Mouse (Mus musculus): ENCODE measurements around the gene Ccdc88c. TPM values are rescaled to one million over a fixed set of nuclear protein-coding genes. Genes with fewer than 3 reads are reported as not detected.

Gene Ccdc88c
- polyA plus RNA-seq, 1 experiment, result 6.1 TPM

DNA sequence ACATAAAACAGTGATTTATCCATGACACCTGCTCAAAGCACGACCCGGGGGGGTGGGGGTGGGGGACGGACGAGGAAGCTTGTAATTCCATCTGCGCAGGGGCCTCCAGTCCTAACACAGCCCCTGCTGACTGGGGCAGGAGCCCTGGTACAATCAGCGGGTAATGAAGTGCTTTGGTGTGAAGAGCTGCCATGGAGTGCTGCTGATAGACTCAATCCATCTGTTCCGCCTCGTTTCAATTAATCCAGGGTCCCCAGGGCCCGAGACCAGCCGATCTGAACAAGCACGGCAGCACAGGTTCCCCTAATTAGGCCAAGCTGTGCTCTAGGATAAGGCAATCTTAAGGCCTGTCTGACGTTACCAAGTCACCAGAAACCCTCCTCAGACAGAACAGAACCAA, 38.6 kb downstream of the Ccdc88c start:
- peaks cover 30% of the 10 kb centered on the region for H3K79me2 ChIP-seq (ENCODE audit: control insufficient read depth, insufficient read depth)
- no peak overlapping the region for H3ac ChIP-seq (ENCODE audit: control insufficient read depth, insufficient read length, low read depth)
- no peaks in the 10 kb centered on the region for H3K36me3 ChIP-seq (ENCODE audit: control insufficient read depth, insufficient read depth)
- H3K4me3 ChIP-seq (ENCODE audit: insufficient read depth, poor library complexity, severe bottlenecking), result no peak overlapping the region
- peaks cover 9% of the 10 kb centered on the region for H3K79me3 ChIP-seq (ENCODE audit: low read depth)
- H3K27me3 ChIP-seq (ENCODE audit: control insufficient read depth, insufficient read depth, insufficient read length), result no peaks in the 10 kb centered on the region
- TF ChIP-seq CTCF (IDR thresholded peaks at IDR 0.05; ENCODE audit: control insufficient read depth, insufficient read depth, insufficient read length), result no peak
- TF ChIP-seq USF1 (IDR thresholded peaks at IDR 0.05; ENCODE audit: low read depth), result no peak
- TF ChIP-seq MAX (IDR thresholded peaks at IDR 0.05), result no peak
- no peak for TF ChIP-seq MYOG (IDR thresholded peaks at IDR 0.05; ENCODE audit: control insufficient read depth, extremely low read depth, insufficient read length)
- TF ChIP-seq CEBPB (IDR thresholded peaks at IDR 0.05; ENCODE audit: low read depth), result no peak
- no peak for TF ChIP-seq MYOD1 (IDR thresholded peaks at IDR 0.05; ENCODE audit: control insufficient read depth, insufficient read length, low read depth)
- no peak for TF ChIP-seq FOSL1 (IDR thresholded peaks at IDR 0.05; ENCODE audit: insufficient read depth, low read length, poor library complexity, severe bottlenecking)

GRCm38 (mm10) chr12:100989780-100990288, 39.0 kb downstream of the Ccdc88c start:
- H3K79me2 ChIP-seq (ENCODE audit: control insufficient read depth, insufficient read depth), result peaks cover 30% of the 10 kb centered on the region
- H3K27me3 ChIP-seq (ENCODE audit: control insufficient read depth, insufficient read depth, insufficient read length), result no peaks in the 10 kb centered on the region
- H3K79me3 ChIP-seq (ENCODE audit: low read depth), result peaks cover 9% of the 10 kb centered on the region
- no peak overlapping the region for H3ac ChIP-seq (ENCODE audit: control insufficient read depth, insufficient read length, low read depth)
- TF ChIP-seq CTCF (IDR thresholded peaks at IDR 0.05; ENCODE audit: control insufficient read depth, insufficient read depth, insufficient read length) (no peak), MYOG (IDR thresholded peaks at IDR 0.05; ENCODE audit: control insufficient read depth, extremely low read depth, insufficient read length) (no peak), USF1 (IDR thresholded peaks at IDR 0.05; ENCODE audit: low read depth) (no peak), MAX (IDR thresholded peaks at IDR 0.05) (no peak), FOSL1 (IDR thresholded peaks at IDR 0.05; ENCODE audit: insufficient read depth, low read length, poor library complexity, severe bottlenecking) (no peak), MYOD1 (IDR thresholded peaks at IDR 0.05; ENCODE audit: control insufficient read depth, insufficient read length, low read depth) (no peak), CEBPB (IDR thresholded peaks at IDR 0.05; ENCODE audit: low read depth) (no peak)
- H3K4me3 ChIP-seq (ENCODE audit: insufficient read depth, poor library complexity, severe bottlenecking), result no peak overlapping the region
- H3K36me3 ChIP-seq (ENCODE audit: control insufficient read depth, insufficient read depth), result no peaks in the 10 kb centered on the region

GRCm38 (mm10) chr12:100988324-100989130, 40.3 kb downstream of the Ccdc88c start:
- Histone ChIP-seq H3K27me3 (ENCODE audit: control insufficient read depth, insufficient read depth, insufficient read length) (no peaks in the 10 kb centered on the region), H3ac (ENCODE audit: control insufficient read depth, insufficient read length, low read depth) (no peak overlapping the region)

GRCm38 (mm10) chr12:100986423-100986822, 42.4 kb downstream of the Ccdc88c start:
- H3K4me3 ChIP-seq (ENCODE audit: insufficient read depth, poor library complexity, severe bottlenecking), result no peak overlapping the region
- H3ac ChIP-seq (ENCODE audit: control insufficient read depth, insufficient read length, low read depth), result no peak overlapping the region
- H3K79me2 ChIP-seq (ENCODE audit: control insufficient read depth, insufficient read depth), result peaks cover 27% of the 10 kb centered on the region
- peaks cover 5% of the 10 kb centered on the region for H3K79me3 ChIP-seq (ENCODE audit: low read depth)
- H3K27me3 ChIP-seq (ENCODE audit: control insufficient read depth, insufficient read depth, insufficient read length), result no peaks in the 10 kb centered on the region
- no peaks in the 10 kb centered on the region for H3K36me3 ChIP-seq (ENCODE audit: control insufficient read depth, insufficient read depth)
- TF ChIP-seq USF1 (IDR thresholded peaks at IDR 0.05; ENCODE audit: low read depth) (no peak), CEBPB (IDR thresholded peaks at IDR 0.05; ENCODE audit: low read depth) (no peak)

More at GRCm38 (mm10) chr12:100988324-100989130, 40.3 kb downstream of the Ccdc88c start:
- peaks cover 8% of the 10 kb centered on the region for H3K79me3 ChIP-seq (ENCODE audit: low read depth)
- H3K36me3 ChIP-seq (ENCODE audit: control insufficient read depth, insufficient read depth), result no peaks in the 10 kb centered on the region
- TF ChIP-seq USF1 (IDR thresholded peaks at IDR 0.05; ENCODE audit: low read depth) (no peak), FOSL1 (IDR thresholded peaks at IDR 0.05; ENCODE audit: insufficient read depth, low read length, poor library complexity, severe bottlenecking) (no peak), MYOD1 (IDR thresholded peaks at IDR 0.05; ENCODE audit: control insufficient read depth, insufficient read length, low read depth) (no peak), MAX (IDR thresholded peaks at IDR 0.05) (no peak), CTCF (IDR thresholded peaks at IDR 0.05; ENCODE audit: control insufficient read depth, insufficient read depth, insufficient read length) (no peak), CEBPB (IDR thresholded peaks at IDR 0.05; ENCODE audit: low read depth) (no peak), MYOG (IDR thresholded peaks at IDR 0.05; ENCODE audit: control insufficient read depth, extremely low read depth, insufficient read length) (no peak)
- H3K4me3 ChIP-seq (ENCODE audit: insufficient read depth, poor library complexity, severe bottlenecking), result no peak overlapping the region
- peaks cover 30% of the 10 kb centered on the region for H3K79me2 ChIP-seq (ENCODE audit: control insufficient read depth, insufficient read depth)

- Histone ChIP-seq H3K4me3 (ENCODE audit: insufficient read depth, poor library complexity, severe bottlenecking) (no peak overlapping the region), H3K79me3 (ENCODE audit: low read depth) (peaks cover 2% of the 10 kb centered on the region), H3K36me3 (ENCODE audit: control insufficient read depth, insufficient read depth) (no peaks in the 10 kb centered on the region), H3K79me2 (ENCODE audit: control insufficient read depth, insufficient read depth) (peaks cover 20% of the 10 kb centered on the region), H3ac (ENCODE audit: control insufficient read depth, insufficient read length, low read depth) (no peak overlapping the region), H3K27me3 (ENCODE audit: control insufficient read depth, insufficient read depth, insufficient read length) (no peaks in the 10 kb centered on the region)
- TF ChIP-seq MYOG (IDR thresholded peaks at IDR 0.05; ENCODE audit: control insufficient read depth, extremely low read depth, insufficient read length) (no peak), MYOD1 (IDR thresholded peaks at IDR 0.05; ENCODE audit: control insufficient read depth, insufficient read length, low read depth) (no peak), FOSL1 (IDR thresholded peaks at IDR 0.05; ENCODE audit: insufficient read depth, low read length, poor library complexity, severe bottlenecking) (no peak), CEBPB (IDR thresholded peaks at IDR 0.05; ENCODE audit: low read depth) (no peak)
These were observed 43.1 kb downstream of the Ccdc88c start for GRCm38 (mm10) chr12:100985793-100986157.

All from C2C12 (cell line).